Mouse (Mus musculus) neural tube, embryonic 14.5 days (tissue): ENCODE measurements around the gene Tpm4. TPM values are rescaled to one million over a fixed set of nuclear protein-coding genes. Genes with fewer than 3 reads are reported as not detected.

ENCODE experiments used
- ATAC-seq: fragments of 200-750 bp; cut with Nextera tagmentation; 2 replicates; pipeline ENCODE4 v1.8.0; 2017; ENCODE audit warnings: low read depth, mild to moderate bottlenecking, moderate TSS enrichment, moderate library complexity
- H3K27ac ChIP-seq: fragments of 300-500 bp; sonication (generic); 2 replicates; pipeline ENCODE4 v1.5.1; 2014; ENCODE audit warnings: low read depth, mild to moderate bottlenecking, control low read depth, low read length, moderate library complexity, mixed read lengths
- H3K27me3 ChIP-seq: fragments of 300-500 bp; sonication (generic); 2 replicates; pipeline ENCODE4 v1.6.1; 2014; ENCODE audit warnings: low read length; ENCODE audit not compliant: control insufficient read depth, insufficient read depth
- H3K36me3 ChIP-seq: fragments of 300-500 bp; sonication (generic); 2 replicates; pipeline ENCODE4 v1.6.1; 2014; ENCODE audit warnings: low read length, mixed read lengths; ENCODE audit not compliant: control insufficient read depth, insufficient read depth
- H3K4me1 ChIP-seq: fragments of 300-500 bp; sonication (generic); 2 replicates; pipeline ENCODE4 v1.6.1; 2014; ENCODE audit warnings: low read length; ENCODE audit not compliant: control insufficient read depth, insufficient read depth
- H3K4me2 ChIP-seq: fragments of 300-500 bp; sonication (generic); 2 replicates; pipeline ENCODE4 v1.6.1; 2014; ENCODE audit warnings: mild to moderate bottlenecking, low read depth, low read length, control low read depth
- H3K4me3 ChIP-seq: fragments of 300-500 bp; sonication (generic); 2 replicates; pipeline ENCODE4 v1.5.1; 2014; ENCODE audit warnings: low read depth, low read length, control low read depth, mixed read lengths
- H3K9ac ChIP-seq: fragments of 300-500 bp; sonication (generic); replicated peaks from 2 replicates; pipeline ENCODE4 v1.6.1; 2014; ENCODE audit warnings: low read depth, mild to moderate bottlenecking, control low read depth, low read length, mixed read lengths
- H3K9me3 ChIP-seq: fragments of 300-500 bp; sonication (generic); 2 replicates; pipeline ENCODE4 v1.6.1; 2016; ENCODE audit warnings: low read length; ENCODE audit not compliant: control insufficient read depth
- WGBS: fragments of 180-500 bp; shearing (Covaris S2); extraction: QIAGEN DNeasy Blood & Tissue Kit; methylation state at CpG from one replicate; pipeline ENCODE4 v1.1.7; 2014; 5-methylcytosine and 5-hydroxymethylcytosine counted together
- polyA plus RNA-seq: library from polyadenylated mRNA; unstranded; fragments of >200 nt; fragmentation: Nextera tagmentation; extraction: Ambion mirVana; gene quantifications from 2 replicates; pipeline ENCODE4 v1.2.1, GENCODE M21; 2014

The Tpm4 gene
- polyA plus RNA-seq, 1 experiment from 2014 or later: 102 TPM

DNA sequence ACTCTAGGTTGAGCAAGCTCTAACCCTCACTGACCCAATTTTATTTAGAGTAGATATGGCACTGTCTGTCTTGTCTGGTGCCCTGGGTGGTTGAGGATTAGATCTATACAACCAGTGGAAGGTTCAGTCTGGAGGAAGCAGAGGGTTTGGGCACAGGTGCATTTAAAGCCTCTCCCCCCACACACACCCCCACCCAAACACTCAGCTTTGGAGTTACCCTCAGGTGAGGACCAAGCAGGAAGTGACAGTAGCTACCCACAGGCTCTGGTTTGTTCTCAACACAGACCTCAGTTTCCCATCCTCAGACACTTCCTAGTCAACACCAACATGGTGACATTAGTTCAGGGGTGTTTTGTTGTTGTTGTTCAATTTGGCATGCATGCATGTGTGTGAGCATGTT lies 28.0 kb downstream of the Tpm4 start:
- H3K27ac ChIP-seq: no peak overlapping the region
- H3K27me3 ChIP-seq: no peaks in the 10 kb centered on the region
- no peak overlapping the region for H3K4me3 ChIP-seq
- no peak overlapping the region for H3K4me2 ChIP-seq
- peaks cover 16% of the 10 kb centered on the region for H3K4me1 ChIP-seq
- no peaks in the 10 kb centered on the region for H3K36me3 ChIP-seq
- ATAC-seq: no peak
- H3K9me3 ChIP-seq: no peaks in the 10 kb centered on the region
- no peak overlapping the region for H3K9ac ChIP-seq

DNA sequence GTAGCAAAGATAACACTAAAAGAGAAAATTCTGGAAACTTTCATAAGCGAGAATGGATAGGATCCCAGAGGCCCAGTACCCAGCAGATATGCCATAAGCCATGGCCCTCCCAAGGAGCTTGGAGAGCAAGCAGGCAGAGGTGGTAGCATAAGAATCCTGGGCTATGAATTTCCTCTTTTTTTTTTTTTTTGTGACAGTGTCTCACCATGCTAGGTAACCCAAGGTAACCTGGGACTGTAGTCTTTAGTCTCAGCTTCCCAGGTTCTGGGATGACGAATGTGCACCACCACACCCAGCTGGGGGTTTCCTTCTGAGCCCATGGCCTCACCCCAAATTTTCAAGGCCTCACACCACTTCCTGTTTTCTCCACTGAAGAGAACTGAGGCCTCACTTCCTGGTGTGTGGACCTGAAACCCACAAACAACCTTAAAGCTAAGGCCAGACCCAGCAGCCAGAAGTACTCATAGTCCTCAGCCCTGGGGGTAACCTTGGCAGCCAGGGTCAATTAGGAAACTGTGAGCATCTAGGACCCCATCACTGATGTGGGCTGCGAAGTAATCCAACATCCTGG lies 34.4 kb downstream of the Tpm4 start:
- 94% methylated on average over 3 of the region's 3 CpGs for WGBS
- H3K27ac ChIP-seq: no peak overlapping the region
- no peak for ATAC-seq
- H3K36me3 ChIP-seq: peaks cover 52% of the 10 kb centered on the region
- H3K4me1 ChIP-seq: no peaks in the 10 kb centered on the region
- H3K4me2 ChIP-seq: no peak overlapping the region
- H3K9ac ChIP-seq: no peak overlapping the region
- no peak overlapping the region for H3K4me3 ChIP-seq
- no peaks in the 10 kb centered on the region for H3K27me3 ChIP-seq
- H3K9me3 ChIP-seq: no peaks in the 10 kb centered on the region

DNA sequence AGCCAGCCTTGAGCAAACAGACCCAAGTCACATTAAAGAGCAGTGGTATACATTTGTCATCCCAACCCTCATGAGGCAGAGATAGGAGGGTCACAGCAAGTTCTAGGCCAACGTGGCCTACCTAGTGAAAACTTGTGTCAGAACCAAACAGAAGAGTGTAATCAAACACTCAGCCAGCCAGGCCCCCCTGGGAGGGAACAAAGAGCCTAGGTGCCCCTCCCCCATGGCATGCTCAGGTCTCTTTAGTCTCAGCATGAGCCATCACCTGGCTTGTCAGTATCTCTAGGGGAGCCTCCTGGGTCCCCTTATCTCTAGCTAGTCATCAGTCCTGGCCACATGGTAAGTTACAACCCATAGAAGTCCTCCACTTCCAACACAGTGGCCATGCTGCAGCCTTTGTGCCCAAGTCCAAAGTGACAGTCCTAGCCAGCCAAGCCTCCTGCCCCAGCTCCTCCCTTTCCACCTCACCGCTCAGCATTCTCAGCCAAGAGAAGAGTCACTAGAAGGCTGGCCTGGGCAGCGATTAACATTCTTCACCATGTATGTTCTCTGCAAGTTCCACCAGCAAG lies 35.0 kb downstream of the Tpm4 start:
- Histone ChIP-seq H3K27ac (no peak overlapping the region), H3K27me3 (no peaks in the 10 kb centered on the region), H3K9me3 (no peaks in the 10 kb centered on the region), H3K9ac (no peak overlapping the region), H3K4me3 (no peak overlapping the region), H3K36me3 (peaks cover 58% of the 10 kb centered on the region), H3K4me2 (no peak overlapping the region), H3K4me1 (no peaks in the 10 kb centered on the region)
- WGBS: 87% methylated on average over 3 of the region's 3 CpGs
- no peak for ATAC-seq

DNA sequence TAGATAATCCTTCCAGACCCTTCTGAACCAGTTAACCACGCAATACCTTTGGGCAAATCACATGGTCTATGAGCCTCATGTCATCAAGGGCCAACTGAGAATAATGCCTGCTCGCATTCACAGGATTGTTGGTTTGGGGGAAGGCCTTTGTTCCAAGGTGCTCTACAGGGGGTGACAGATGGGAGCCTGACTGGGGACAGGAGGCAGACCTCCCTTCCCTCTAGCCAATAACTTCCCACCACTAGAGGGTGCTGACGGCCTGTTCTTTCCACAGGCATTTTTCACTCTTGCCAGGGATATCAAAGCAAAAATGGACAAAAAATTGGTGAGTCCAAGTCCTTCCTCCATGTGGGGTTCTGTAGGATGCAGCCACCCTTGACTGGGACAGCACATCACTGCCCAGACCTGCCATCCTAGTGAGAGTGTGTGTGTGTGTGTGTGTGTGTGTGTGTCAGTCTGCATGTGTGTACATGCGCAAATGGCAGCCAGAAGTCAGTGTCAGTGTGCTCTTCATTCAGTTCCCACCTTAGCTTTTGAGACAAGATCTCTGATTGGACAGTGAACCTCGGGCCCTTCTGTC lies 42.7 kb downstream of the Tpm4 start:
- WGBS: 60% methylated on average over 5 of the region's 5 CpGs
- ATAC-seq: peak; percentile 62; the same call in 1 of the 2 replicates
- Histone ChIP-seq H3K9ac (no peak overlapping the region), H3K4me2 (no peak overlapping the region), H3K36me3 (peaks cover 45% of the 10 kb centered on the region), H3K4me1 (no peaks in the 10 kb centered on the region), H3K27ac (no peak overlapping the region), H3K27me3 (no peaks in the 10 kb centered on the region), H3K9me3 (no peaks in the 10 kb centered on the region), H3K4me3 (no peak overlapping the region)

DNA sequence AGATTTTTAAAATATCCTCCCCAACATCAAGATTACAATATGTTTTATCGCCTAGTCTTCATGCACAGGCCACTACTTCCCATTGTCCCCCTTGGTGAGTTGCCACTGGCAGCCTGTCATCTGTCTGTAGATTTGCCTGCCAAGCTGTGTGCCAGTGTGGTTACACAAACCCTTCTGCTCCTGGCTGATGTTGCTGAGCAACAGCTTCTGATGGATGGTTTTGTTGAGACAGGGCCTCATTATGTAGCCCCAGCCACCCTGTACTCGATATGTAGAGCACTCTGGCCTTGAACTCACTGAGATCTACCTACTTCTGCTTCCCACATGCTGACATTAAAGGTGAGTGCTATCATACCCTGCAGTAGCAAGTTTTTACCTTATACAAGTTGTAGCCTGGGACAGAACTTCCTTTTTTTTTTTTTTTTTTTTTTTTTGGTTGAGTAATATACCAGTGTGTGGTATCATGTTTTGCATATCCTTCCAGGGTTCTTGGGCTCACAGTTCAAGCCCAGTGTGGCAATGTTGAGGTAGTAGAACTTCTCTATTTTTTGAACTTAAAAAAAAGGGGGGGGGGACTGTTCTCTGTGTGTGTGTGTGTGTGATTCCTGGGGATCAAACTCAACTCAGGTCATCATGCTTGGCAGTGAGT lies 48.9 kb downstream of the Tpm4 start:
- no peaks in the 10 kb centered on the region; the same call in 1 of the 2 replicates for H3K36me3 ChIP-seq
- no peak overlapping the region for H3K4me3 ChIP-seq
- no peaks in the 10 kb centered on the region for H3K27me3 ChIP-seq
- no peak overlapping the region for H3K27ac ChIP-seq
- ATAC-seq: no peak
- no peak overlapping the region for H3K9ac ChIP-seq
- 72% methylated on average over 2 of the region's 2 CpGs for WGBS
- no peaks in the 10 kb centered on the region for H3K9me3 ChIP-seq
- H3K4me1 ChIP-seq: no peaks in the 10 kb centered on the region
- no peak overlapping the region for H3K4me2 ChIP-seq

DNA sequence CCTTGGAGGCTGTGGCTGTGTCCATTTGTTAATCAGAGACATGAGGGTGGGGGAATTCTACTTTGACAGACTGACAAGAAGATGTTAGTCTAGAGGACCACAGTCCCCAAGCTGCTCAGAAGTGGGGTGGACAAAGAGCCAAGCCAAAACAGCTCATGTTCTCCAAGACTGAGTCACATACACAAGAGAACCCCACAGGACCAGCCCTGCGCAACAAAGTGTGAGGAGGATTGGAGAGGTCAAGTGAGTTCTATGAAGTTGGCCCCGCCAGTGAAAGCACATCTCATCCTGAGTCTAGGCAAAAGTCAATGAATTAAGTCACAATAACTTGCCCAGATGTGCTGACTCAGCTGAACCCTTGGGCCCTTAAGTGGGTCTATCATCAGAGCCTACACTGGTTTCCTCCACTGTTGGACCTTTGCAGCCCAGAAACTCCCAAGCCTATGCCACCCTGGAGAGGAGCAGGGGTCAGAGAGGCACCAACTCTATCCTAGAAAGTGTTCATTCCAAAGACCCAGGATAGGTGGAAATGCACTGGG lies 53.1 kb downstream of the Tpm4 start:
- Histone ChIP-seq H3K36me3 (no peaks in the 10 kb centered on the region), H3K9ac (no peak overlapping the region), H3K27ac (no peak overlapping the region), H3K27me3 (no peaks in the 10 kb centered on the region), H3K9me3 (no peaks in the 10 kb centered on the region), H3K4me1 (no peaks in the 10 kb centered on the region), H3K4me2 (no peak overlapping the region), H3K4me3 (no peak overlapping the region)
- ATAC-seq: no peak
- 90% methylated on average over 2 of the region's 2 CpGs for WGBS

DNA sequence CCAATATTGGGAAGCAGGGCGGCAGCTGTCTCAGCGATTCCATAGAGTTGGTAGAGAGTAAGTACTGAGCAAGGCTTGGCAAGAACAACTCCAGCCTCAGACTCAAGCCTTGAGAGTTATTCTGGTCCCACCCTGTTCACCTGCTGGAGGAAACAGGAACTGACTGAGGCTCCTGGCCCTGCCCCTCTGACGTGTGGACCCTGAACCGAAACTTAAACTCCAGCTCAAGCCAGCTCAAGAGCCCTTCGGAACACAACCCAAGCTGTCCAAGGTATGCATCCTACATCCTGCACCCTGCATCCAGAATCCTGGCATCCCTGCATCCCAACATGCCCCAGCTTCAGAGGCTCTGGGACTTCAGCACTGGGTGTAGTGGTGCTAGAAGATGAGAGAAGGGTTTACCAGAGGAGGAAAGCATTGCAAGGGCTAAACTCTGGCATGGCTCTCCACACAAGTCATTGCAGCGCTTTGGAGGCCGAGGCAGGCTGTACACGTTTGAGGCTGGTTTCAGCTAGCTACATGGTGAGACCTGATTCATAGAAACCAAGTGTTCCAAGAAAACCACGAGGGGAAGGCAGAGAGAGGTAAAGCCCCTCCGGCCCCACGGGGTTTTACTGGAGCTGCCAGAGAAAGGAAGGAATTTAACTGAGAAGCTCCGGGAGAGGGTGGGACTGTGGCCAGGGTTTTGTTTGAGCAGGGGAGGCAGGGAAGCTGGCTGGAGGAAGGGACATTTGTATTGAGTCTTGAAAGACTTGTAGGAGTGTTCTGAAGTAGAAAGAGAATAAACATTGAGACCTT lies 54.8 kb downstream of the Tpm4 start, which contains the start of gene Hsh2d:
Gene Hsh2d (plus strand): TSS at position 222 of the 798 bp plus-strand sequence.
- Histone ChIP-seq H3K27me3 (no peaks in the 10 kb centered on the region), H3K9me3 (no peaks in the 10 kb centered on the region), H3K9ac (no peak within 1 kb of the TSS), H3K4me2 (no peak within 1 kb of the TSS), H3K4me3 (no peak within 1 kb of the TSS), H3K36me3 (no peaks in the 10 kb centered on the region), H3K27ac (no peak within 1 kb of the TSS), H3K4me1 (no peaks in the 10 kb centered on the region)
- 72% methylated on average over 12 of the region's 12 CpGs for WGBS
- ATAC-seq: no peak

DNA sequence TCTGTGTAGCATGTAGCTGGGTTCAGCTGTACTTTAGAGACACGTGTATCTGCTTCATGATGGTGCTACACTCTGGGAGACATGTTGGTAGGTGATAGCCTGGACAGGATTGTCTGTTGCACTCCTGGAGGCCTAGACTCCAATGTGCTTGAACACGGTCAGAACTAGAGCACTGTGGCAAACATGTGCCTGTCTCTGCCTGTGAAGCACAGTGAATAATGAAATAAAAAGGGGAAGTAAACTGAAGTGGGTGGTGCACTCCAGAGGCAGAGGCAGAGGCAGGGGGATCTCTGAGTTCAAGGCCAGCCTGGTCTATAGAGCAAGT lies 55.4 kb downstream of the Tpm4 start:
- H3K4me3 ChIP-seq: no peak overlapping the region
- no peak overlapping the region for H3K9ac ChIP-seq
- H3K27ac ChIP-seq: no peak overlapping the region
- no peak overlapping the region for H3K4me2 ChIP-seq
- H3K4me1 ChIP-seq: no peaks in the 10 kb centered on the region
- WGBS: 87% methylated on average over 2 of the region's 2 CpGs
- H3K36me3 ChIP-seq: no peaks in the 10 kb centered on the region
- ATAC-seq: no peak
- no peaks in the 10 kb centered on the region for H3K27me3 ChIP-seq
- H3K9me3 ChIP-seq: no peaks in the 10 kb centered on the region
